Mouse (Mus musculus) heart, adult 18-20 months (tissue): ENCODE measurements around the gene Morn2. TPM values are rescaled to one million over a fixed set of nuclear protein-coding genes. Genes with fewer than 3 reads are reported as not detected.
"Not testable (repeated sequence)": the region's sequence is repeated elsewhere in the genome, so short reads cannot be mapped to it uniquely, and the experiment has no call there.

Source experiments
- DNase-seq, 2 experiments: peaks; one replicate each; pipeline ENCODE4 v3.0.0; 2021 to 2022; ENCODE audit warnings: mixed read lengths in 1 of 2
- long read RNA-seq, 2 experiments: library from polyadenylated mRNA; stranded (forward); transcript quantifications; one replicate each; pipeline ENCODE4 v2.0.0; 2021
- total RNA-seq, 2 experiments: library from RNA; stranded (reverse); gene quantifications; 2 replicates each; pipeline ENCODE4 v1.2.3; 2021

Morn2 gene
- total RNA-seq: 10 to 100 TPM; 11.7 to 14.0 TPM
- long read RNA-seq, experiment 1, partial matches to known transcripts: 0 of 4 reads
- long read RNA-seq, experiment 1, other reads (novel, unspliced or antisense): 0 of 4 reads
- long read RNA-seq, experiment 2, transcript Morn2-202 (5 exons, 656 nt): major isoform, 6 of 8 reads
- long read RNA-seq, experiment 2, partial matches to known transcripts: 1 of 8 reads
- long read RNA-seq, experiment 2, other reads (novel, unspliced or antisense): 1 of 8 reads

DNA sequence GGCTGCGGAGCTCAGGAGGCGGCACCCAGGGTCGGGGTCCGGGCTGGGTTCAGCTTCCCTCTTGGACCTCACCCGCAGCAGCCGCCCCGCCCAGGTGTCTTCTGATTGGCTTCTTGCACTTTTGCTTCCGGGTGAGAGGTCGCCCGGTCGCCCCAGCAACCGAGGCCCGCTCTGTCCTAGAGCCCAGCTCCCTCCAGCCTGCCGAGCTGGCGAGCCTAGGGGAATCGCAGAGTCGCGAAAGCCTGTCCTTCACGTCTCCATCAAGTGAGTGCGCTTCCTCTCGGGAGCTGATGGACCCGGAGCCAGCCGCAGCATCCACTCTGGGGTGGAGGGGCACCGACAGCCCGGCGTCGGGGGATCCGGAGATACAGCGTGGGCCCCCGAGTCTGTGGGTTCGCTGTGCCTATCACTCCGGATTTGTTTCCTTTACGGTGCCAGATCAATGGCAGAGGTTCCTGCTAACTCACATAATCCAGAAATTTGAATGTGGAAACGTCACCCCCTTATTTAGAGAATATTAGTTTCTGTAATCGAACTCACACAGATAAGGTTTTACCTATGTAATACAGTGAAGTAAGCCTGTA is at the start of gene Morn2, which contains the start of gene Dhx57:
Gene Morn2 (plus strand): TSS at position 130 of the 584 bp plus-strand sequence.
Gene Dhx57 (minus strand): TSS at position 403 of the 584 bp plus-strand sequence.
- peak; percentile 98 to 99 for DNase-seq

DNA sequence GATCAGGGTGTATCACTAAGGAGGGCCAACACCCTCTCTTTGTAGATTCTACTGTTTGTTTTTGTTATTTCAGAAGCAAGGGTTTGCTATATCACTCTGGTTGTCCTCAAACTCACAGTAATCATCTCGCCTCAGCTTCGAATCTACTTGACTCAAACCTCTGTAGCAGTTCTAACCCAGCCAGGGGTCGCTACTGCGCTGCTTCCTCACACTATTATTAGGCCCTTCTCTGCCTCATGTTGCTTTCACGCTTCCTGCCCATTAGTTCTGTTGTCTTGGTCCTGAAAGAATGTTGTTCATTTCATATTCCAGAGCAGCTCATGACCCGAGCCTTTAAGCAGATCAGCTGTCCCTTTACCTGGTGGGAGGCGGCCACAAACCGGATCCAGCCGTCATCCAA is 48.4 kb upstream of the Morn2 start:
- no peak for DNase-seq

DNA sequence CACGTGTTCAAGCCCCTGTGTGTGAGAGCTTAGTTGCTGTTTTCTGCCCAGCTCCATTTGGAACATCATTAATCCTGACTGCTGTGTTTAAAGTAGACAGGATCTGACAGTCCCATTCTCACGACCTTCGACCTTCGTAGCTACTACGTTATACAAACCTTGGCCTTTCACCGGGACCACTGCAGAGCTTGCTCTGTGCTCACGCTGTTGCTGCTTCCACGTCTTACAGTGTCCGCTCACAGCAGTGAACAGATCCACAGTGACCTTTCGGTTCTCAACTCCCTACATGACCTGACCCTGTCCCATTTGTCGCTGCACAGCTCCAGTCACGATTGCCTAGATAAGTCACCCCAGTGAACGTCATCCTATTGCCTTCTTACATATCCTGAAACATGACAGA is 46.9 kb upstream of the Morn2 start:
- no peak for DNase-seq

GRCm38 (mm10) chr17:80252757-80253525 is 37.1 kb upstream of the Morn2 start:
- peak; percentile 30 to 38 for DNase-seq

- no peak for DNase-seq
These were observed 35.6 kb upstream of the Morn2 start for GRCm38 (mm10) chr17:80254421-80254820.

GRCm38 (mm10) chr17:80255208-80255607 is 34.8 kb upstream of the Morn2 start:
- peak; percentile 86 to 92 for DNase-seq

- DNase-seq: no peak
These were observed 22.9 kb upstream of the Morn2 start for GRCm38 (mm10) chr17:80267065-80267464.

DNA sequence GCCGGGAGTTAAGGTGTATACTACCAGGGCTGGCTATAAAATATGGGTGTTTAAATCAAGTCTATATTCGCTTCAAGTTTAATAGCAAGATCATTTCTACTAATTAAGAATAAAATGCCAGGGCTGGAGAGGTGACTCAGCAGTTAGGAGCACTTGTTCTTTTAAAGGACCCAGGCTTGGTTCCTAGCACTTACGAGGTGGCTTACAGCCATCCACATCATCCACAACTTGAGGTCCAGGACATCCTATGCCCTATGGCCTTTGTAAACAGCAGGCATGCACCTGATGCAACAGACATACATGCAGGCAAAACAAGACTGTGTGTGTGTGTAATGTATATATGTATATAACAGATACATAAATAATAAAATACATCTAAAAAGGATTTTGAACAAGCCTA is 21.9 kb upstream of the Morn2 start:
- no peak for DNase-seq

DNA sequence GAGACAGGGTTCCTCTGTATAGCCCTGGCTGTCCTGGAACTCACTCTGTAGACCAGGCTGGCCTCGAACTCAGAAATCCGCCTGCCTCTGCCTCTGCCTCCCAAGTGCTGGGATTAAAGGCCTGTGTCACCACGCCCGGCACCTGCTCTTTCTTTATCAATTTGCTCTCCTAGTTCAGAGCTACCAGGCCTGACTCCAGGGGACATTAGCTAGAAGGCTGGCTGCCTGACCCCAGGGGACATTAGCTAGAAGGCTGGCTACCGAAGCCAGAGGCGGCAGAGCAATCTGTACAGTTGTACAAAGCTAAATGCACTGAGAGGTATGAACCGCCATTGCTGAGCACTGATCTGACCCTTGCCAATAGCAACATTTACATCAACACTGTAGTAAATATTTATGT is 19.4 kb upstream of the Morn2 start:
- not testable (repeated sequence) for DNase-seq

DNA sequence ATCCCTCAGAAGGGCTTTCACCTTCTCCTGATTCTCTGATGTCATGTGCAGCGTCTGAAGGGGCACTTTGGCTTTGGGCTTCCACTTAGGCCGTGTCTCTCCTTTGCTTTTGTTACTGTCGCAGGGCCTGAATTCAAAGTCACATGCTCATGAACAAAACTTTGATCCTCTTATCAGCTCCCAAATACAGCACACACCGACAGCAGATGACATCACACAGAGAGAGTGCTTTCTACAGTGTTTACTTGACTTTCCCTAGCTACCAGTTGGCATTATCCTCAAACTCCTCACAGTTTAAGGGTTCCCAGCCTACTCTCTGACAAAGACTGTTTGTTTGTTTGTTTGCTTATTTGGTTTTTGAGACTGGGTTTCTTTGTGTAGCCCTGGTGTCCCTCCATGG is 11.7 kb upstream of the Morn2 start:
- DNase-seq: no peak

- DNase-seq: no peak
These were observed 10.5 kb upstream of the Morn2 start for GRCm38 (mm10) chr17:80279340-80280070.

DNA sequence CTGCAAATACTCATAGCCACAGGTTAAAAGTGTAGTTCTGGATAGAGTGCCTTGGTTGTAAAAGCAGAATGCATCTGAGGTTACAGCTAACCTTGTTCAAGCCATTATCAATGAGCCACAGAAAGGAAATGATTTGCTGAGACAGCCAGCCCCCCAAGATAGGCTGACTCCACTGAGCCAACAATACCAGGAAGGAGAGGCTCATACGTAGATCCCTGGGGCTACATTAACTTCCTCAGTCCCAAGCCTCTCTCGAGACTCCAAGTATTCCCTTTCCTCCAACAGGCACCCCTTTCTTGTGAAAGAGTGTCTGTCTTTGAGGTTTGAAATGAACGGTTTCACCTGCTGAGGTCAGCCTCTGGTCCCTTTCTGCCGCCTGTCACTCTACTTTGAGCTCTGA is 5.6 kb upstream of the Morn2 start:
- DNase-seq: peak in 1 of 2 experiments; percentile 10

DNA sequence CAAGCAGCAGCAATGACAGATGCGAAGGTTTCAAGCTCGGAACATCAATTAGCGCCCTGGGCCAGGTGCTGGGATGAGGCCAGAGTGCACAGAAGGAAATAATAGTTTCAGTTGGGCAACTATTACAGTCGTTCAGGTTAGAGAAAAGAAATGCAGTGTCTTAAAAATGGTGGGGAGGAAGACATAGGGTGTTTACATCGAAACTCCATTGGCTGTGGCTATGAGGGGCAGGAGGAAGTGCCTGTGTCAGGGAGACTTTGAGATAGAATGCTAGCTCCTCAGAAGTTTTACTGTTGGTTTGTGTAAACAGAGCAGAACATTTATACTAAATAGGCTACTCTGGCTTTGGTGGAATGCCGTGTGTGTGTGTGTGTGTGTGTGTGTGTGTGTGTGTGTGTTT is 2.0 kb upstream of the Morn2 start:
- no peak for DNase-seq

GRCm38 (mm10) chr17:80289280-80290073 is 526 bp upstream of the Morn2 start:
- DNase-seq: no peak

DNA sequence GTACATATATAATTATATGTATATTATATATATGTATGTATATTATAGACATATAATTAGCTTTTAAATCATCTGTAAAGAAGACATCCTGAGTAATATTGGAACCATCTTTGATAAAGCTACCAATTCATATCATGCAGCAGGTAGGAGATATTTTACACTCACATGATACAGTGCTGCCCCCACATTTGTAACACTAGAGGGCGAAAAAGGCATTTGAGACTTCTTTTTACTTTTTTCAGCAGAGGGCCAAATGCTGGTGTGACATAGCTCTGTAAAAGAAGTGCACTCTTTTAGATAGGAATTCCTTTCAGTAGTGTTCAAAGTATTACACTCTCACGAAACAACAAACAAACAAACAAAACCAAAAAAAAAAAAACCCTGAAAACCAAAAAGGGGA is 1.1 kb downstream of the Morn2 start:
- DNase-seq: peak; percentile 29 to 58

GRCm38 (mm10) chr17:80295258-80295657 is 5.3 kb downstream of the Morn2 start:
- DNase-seq: no peak

- DNase-seq: no peak
These were observed 8.8 kb downstream of the Morn2 start for GRCm38 (mm10) chr17:80298844-80299243.

DNA sequence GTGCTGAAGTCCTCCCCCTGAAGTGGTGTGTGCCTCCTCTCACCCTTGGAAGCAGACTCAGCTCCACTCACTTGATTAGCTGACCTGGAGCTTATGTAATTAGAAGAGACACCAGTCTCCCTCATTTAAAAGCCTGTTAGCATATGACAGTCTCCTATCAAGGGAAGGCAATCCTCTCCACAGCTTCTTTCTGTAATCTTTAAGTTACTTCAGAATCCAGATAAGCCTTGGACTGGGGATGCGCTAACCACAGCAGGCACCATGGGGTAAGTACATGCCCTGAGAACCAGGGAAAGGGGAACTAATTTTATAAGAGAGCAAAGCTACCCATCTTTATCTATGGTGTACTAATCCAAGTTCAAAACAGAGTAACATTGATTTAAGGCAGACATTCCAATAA is 17.2 kb downstream of the Morn2 start, which contains the start of gene Arhgef33:
Gene Arhgef33 (plus strand): TSS at position 157 of the 400 bp plus-strand sequence.
- no peak for DNase-seq

DNA sequence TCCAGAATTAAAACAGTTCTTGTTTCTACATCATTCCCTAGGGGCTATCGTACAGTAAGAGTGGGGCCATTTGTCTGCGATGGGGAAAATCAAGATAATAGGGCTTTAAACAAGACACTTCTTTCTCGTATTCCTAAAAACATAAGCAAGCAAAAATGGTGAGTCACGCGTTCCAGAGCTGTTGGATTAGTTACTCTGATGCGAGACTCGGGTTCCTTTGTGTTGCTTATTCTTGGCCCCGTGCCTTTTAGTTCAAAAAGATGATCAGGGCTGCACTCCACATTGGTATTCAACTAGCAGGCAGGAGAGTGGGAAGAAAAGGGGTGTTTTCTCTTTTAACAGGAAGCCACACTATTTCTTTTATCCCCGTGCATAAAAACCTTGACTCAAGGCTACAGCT is 21.8 kb downstream of the Morn2 start:
- DNase-seq: no peak

DNA sequence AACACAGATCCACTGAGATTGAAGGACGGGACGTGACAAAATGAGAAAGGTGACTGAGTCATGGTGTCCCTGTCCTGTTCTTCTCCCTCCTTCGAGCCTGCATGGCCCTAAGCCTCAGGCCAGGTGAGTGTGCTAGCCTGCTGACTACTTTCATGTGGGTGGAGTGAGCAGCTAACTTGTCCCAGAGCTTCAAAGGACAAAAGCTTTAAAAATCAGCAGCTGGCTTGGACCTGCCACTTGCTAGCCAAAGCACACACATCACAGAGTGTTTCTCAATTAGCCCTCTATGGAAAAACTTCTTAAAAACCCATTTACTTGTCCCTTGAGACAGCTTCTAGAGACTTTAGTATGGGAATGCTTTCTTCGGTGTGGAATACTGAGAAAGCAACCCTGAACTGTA is 22.4 kb downstream of the Morn2 start:
- no peak for DNase-seq

- DNase-seq: peak in 1 of 2 experiments; percentile 24
These were observed 32.2 kb downstream of the Morn2 start for GRCm38 (mm10) chr17:80322228-80322627.

DNA sequence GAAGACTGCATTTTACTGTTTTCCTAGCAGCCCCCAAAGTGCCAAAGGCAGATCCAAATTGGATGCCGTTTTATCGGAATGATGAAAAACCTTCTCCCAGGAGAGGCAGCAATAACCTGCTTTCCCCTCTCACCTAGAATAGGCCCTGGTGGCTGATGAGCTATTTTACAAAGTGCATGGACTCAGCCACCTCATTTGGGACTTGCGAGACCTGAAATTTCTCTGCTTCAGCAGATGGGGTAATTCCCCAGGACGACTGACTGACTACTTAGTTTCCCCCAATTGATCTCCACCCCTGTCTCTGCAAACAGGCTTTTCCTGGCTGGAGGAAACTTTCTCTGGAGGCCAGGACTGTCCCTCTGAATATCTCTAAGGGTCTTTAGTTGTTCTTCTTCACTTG is 33.0 kb downstream of the Morn2 start:
- no peak for DNase-seq
